Mouse (Mus musculus) MEL (cell line): ENCODE measurements around the gene Gm2888. TPM values are rescaled to one million over a fixed set of nuclear protein-coding genes. Genes with fewer than 3 reads are reported as not detected.
"Not testable (repeated sequence)": the region's sequence is repeated elsewhere in the genome, so short reads cannot be mapped to it uniquely, and the experiment has no call there.

ENCODE experiments used
- DNase-seq: peaks from one replicate; pipeline ENCODE4 v3.0.0; 2011; ENCODE audit warnings: low read depth, low spot score
- H3K27ac ChIP-seq: 2 replicates; pipeline ENCODE4 v1.5.1; 2012; ENCODE audit warnings: low read depth, mild to moderate bottlenecking, control low read depth, low read length, moderate library complexity; ENCODE audit not compliant: control insufficient read depth
- H3K27me3 ChIP-seq, 2 experiments: fragments of 150-350 bp in 1 of 2; sonication (generic) in 1 of 2; 2 replicates each; pipeline ENCODE4 v1.6.1; 2012; ENCODE audit warnings: low read length in 2 of 2, mild to moderate bottlenecking in 2 of 2, improper control_type of control experiment in 1 of 2, moderate library complexity in 1 of 2; ENCODE audit not compliant: insufficient read depth in 2 of 2, control insufficient read depth in 1 of 2
- H3K36me3 ChIP-seq, 2 experiments: 2 replicates each; pipeline ENCODE4 v1.6.1; 2012 to 2014; ENCODE audit warnings: low read length in 2 of 2, improper control_type of control experiment in 1 of 2, inconsistent platforms in 1 of 2, mild to moderate bottlenecking in 1 of 2; ENCODE audit not compliant: insufficient read depth in 2 of 2, control insufficient read depth in 1 of 2
- H3K4me1 ChIP-seq, 2 experiments: fragments of 150-350 bp in 1 of 2; sonication (generic) in 1 of 2; 2 replicates each; pipeline ENCODE4 v1.6.1; 2012; ENCODE audit warnings: low read length in 2 of 2, improper control_type of control experiment in 1 of 2, mild to moderate bottlenecking in 1 of 2; ENCODE audit not compliant: insufficient read depth in 2 of 2, control insufficient read depth in 1 of 2
- H3K4me3 ChIP-seq, 2 experiments: fragments of 150-350 bp in 1 of 2; sonication (generic) in 1 of 2; 2 replicates each; pipeline ENCODE4 v1.5.1; 2012; ENCODE audit warnings: low read depth in 2 of 2, low read length in 2 of 2, mild to moderate bottlenecking in 2 of 2, moderate library complexity in 2 of 2, control low read depth in 1 of 2, improper control_type of control experiment in 1 of 2; ENCODE audit not compliant: control insufficient read depth in 1 of 2, insufficient read depth in 1 of 2
- H3K79me2 ChIP-seq: 2 replicates; pipeline ENCODE4 v1.6.1; 2012; ENCODE audit warnings: mild to moderate bottlenecking, low read length, moderate library complexity; ENCODE audit not compliant: control insufficient read depth, poor library complexity, insufficient read depth
- H3K9ac ChIP-seq: 2 replicates; pipeline ENCODE4 v1.6.1; 2012; ENCODE audit warnings: low read depth, mild to moderate bottlenecking, control low read depth, low read length, moderate library complexity; ENCODE audit not compliant: control insufficient read depth, poor library complexity, severe bottlenecking
- H3K9me3 ChIP-seq: fragments of 150-350 bp; sonication (generic); replicated peaks from 2 replicates; pipeline ENCODE4 v1.6.1; 2012; ENCODE audit warnings: mild to moderate bottlenecking, low read length, improper control_type of control experiment, moderate library complexity; ENCODE audit not compliant: insufficient read depth
- polyA plus RNA-seq, 2 experiments: library from polyadenylated mRNA; stranded (reverse) in 1 of 2; unstranded in 1 of 2; fragments of >175 nt in 1 of 2; fragments of >200 nt in 1 of 2; gene quantifications; 2 replicates each; pipeline versions ENCODE4 v1.2.1 to v1.2.4; 2012; ENCODE audit warnings: low replicate concordance in 2 of 2, low read depth in 1 of 2; ENCODE audit not compliant: insufficient read length in 2 of 2, insufficient read depth in 1 of 2, missing spikeins in 1 of 2
- total RNA-seq: library from RNA; depleted of rRNA; stranded (reverse); fragments of 300-350 nt; gene quantifications from 2 replicates; pipeline ENCODE4 v1.2.3, GENCODE M21; 2012; rRNA removed

The Gm2888 gene
- total RNA-seq (not detected in 2 replicates), polyA plus RNA-seq (not detected)

DNA sequence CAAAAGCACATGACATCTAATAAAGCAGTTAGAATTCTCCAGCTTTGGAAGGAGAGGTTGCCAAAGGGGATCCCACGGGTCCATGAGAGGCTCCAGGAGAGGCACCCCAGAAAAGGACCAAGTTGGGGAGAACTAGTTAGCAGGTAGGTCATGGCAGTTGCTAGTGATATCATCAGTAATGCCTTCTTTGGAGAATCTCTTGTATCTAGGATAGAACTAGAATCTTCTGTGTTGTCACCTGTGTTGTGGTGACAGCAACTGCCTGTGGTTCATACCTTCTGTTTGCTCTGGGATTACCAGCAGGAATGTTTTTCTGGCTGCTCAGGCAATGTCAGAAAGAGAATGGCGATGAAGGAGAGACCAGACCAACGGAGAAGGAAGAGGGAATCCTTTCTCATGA lies at the start of gene Gm2888:
TSS of gene Gm2888 (plus strand) at position 301 of the 400 bp plus-strand sequence.
- not testable (repeated sequence) for H3K79me2 ChIP-seq, H3K27me3 ChIP-seq, H3K4me3 ChIP-seq, H3K4me1 ChIP-seq, H3K9me3 ChIP-seq, H3K27ac ChIP-seq, H3K36me3 ChIP-seq, DNase-seq, H3K9ac ChIP-seq

DNA sequence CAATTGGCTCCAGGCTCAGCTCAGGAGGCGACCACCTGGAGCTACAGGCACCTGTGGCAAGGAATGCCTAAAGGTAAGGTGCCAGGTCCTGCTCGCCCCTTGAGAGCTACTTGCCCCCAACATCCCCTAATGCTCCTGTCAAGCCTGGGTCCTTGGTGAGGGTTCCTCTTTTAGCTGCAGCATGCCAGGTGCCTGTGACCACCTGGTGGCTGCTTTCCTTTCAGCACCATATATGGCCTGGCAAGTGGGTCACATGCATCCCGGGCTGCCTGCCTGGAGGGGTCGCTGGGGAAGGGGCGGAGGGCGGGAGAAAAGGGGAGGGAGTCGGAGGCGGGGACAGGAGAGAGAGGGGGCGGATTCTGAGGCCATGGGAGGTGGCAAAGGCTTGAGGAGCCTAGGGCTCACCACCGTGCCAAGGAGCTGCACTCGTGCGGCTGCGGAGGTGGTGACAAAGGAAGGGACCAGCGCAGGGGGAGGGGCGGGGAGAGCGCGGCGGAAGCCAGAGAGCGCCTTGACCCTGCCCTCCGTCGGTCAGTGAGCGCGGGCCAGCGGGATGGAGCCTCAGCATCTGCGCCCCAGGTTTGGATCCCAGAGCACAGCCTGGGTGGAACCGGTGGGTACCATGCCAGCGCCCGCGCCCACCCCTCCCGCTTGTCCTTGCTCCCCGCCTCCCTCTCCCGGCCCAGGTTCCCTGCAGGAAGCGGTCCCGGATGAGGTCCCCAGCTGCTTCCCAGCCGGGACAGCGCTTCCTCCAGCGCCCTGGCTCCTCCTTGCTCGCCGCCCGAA lies 19.1 kb downstream of the Gm2888 start, which contains the start of gene Gm2897:
TSS of gene Gm2897 (plus strand) at position 559 of the 786 bp plus-strand sequence.
- H3K4me3 ChIP-seq, H3K27ac ChIP-seq, H3K4me1 ChIP-seq, DNase-seq, H3K9me3 ChIP-seq, H3K36me3 ChIP-seq, H3K9ac ChIP-seq, H3K79me2 ChIP-seq, H3K27me3 ChIP-seq: not testable (repeated sequence)

- H3K9ac ChIP-seq, H3K4me1 ChIP-seq, H3K27me3 ChIP-seq, H3K27ac ChIP-seq, H3K4me3 ChIP-seq, H3K79me2 ChIP-seq, H3K36me3 ChIP-seq, H3K9me3 ChIP-seq, DNase-seq: not testable (repeated sequence)
Measured at GRCm38 (mm10) chr14:3049513-3049800, 19.7 kb downstream of the Gm2888 start.

- H3K9ac ChIP-seq, H3K9me3 ChIP-seq, H3K36me3 ChIP-seq, H3K27ac ChIP-seq, H3K4me1 ChIP-seq, H3K4me3 ChIP-seq, H3K79me2 ChIP-seq, H3K27me3 ChIP-seq, DNase-seq: not testable (repeated sequence)
Measured at GRCm38 (mm10) chr14:3050087-3050486, 20.3 kb downstream of the Gm2888 start.

Other genes with a start within 250 kb of the Gm2888 start
- gene Gm2897, start 19.3 kb downstream of the Gm2888 start, total RNA-seq = not detected in 2 replicates
- gene Gm2897, start 19.3 kb downstream of the Gm2888 start, polyA plus RNA-seq = not detected
- not detected in 2 replicates for gene Gm10340, start 104.0 kb downstream of the Gm2888 start, total RNA-seq
- gene Gm10340, start 104.0 kb downstream of the Gm2888 start, polyA plus RNA-seq = not detected
- not detected in 2 replicates for gene Gm5795, start 158.3 kb downstream of the Gm2888 start, total RNA-seq
- not detected for gene Gm5795, start 158.3 kb downstream of the Gm2888 start, polyA plus RNA-seq
- not detected in 2 replicates for gene D830030K20Rik, start 178.5 kb downstream of the Gm2888 start, total RNA-seq
- not detected for gene D830030K20Rik, start 178.5 kb downstream of the Gm2888 start, polyA plus RNA-seq